Mouse (Mus musculus): ENCODE data around the gene Pdcd6ip. TPM values are rescaled to one million over a fixed set of nuclear protein-coding genes. Genes with fewer than 3 reads are reported as not detected.
A peak's percentile ranks its signal among the peaks of the same experiment; 100 is the strongest.
"Not testable (repeated sequence)": the region's sequence is repeated elsewhere in the genome, so short reads cannot be mapped to it uniquely, and the experiment has no call there.

The Pdcd6ip gene
- polyA plus RNA-seq, 1 experiment from 2014 or later = 80.0 TPM

DNA sequence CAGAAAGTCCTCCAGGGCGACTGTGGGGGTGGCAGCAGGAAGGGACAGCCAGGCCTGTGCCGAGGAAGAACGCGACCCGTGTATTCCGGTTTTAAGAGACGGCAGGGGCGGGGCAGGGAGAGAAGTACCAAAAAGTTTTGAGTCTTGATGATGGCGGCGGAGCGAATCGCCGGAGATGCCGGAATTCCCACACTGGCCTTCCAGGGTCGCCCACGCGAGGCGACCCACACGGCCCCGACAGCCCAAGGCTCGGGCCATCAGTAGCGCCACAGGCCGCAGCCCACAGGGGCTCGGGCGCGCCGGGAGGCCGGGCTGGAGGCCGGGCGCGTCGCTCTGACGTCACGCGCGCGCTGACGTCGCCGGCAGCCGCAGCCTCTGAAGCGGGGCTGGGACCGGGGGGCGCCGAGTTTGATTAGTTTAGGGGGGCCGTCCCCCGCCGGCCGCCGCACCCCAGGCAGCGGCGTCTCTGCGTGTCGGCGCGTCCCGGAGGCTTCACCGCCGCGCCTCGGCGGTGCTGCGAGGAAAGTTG lies 33.1 kb upstream of the Pdcd6ip start, which contains the start of gene Clasp2:
TSS of gene Clasp2 (plus strand) at position 366 of the 529 bp plus-strand sequence.
- TF ChIP-seq CTCF (IDR thresholded peaks at IDR 0.05; ENCODE audit: low read depth) = no peak
- peak; percentile 97 for ATAC-seq (ENCODE audit: insufficient read depth)
- H3K4me2 ChIP-seq = peak within 1 kb of the TSS; percentile 81

GRCm38 (mm10) chr9:113738941-113739340 lies 30.9 kb upstream of the Pdcd6ip start:
- TF ChIP-seq CTCF (IDR thresholded peaks at IDR 0.05; ENCODE audit: low read depth) = no peak
- H3K9me3 ChIP-seq (ENCODE audit: low read depth, low read length) = no peaks in the 10 kb centered on the region

More for the DNA sequence above, 33.1 kb upstream of the Pdcd6ip start, which contains the start of gene Clasp2:
- Histone ChIP-seq H3K36me3 (ENCODE audit: insufficient read depth) (no peaks in the 10 kb centered on the region), H3K9ac (peak within 1 kb of the TSS; percentile 85), H3K27ac (ENCODE audit: low read depth) (peak within 1 kb of the TSS; percentile 84), H3K4me3 (ENCODE audit: low read depth, low read length) (peak within 1 kb of the TSS; percentile 95), H3K27me3 (ENCODE audit: insufficient read depth, low read length) (no peaks in the 10 kb centered on the region), H3K9me3 (ENCODE audit: low read depth, low read length) (no peaks in the 10 kb centered on the region), H3K4me1 (ENCODE audit: insufficient read depth) (0 out of 2 replicates have a peak, but pooled peaks cover 3% of the 10 kb centered on the region)
- whole genome bisulfite sequencing = 0% methylated on average over 51 of the region's 63 CpGs
- DNase-seq = peak; percentile 93

DNA sequence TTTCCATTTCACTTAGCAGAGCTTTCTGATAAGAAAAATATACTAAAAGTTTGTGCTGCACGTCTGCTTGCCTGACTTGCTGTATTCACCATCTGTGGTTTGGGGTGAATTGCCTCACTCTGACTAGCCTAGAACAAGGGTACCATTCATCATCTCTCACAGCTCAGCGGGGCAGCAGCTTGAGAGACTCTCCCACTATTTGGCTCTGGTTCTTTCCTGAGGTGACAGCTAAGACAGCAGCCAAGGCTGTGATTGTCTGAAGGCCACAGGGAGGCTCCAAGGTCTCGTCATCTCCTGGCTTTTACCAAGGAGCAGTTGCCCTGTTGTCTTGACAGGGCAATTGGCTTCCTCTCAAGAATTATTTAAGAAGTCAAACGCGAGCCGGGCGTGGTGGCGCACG lies 30.0 kb upstream of the Pdcd6ip start:
- WGBS = 64% methylated on average over 9 of the region's 9 CpGs
- Histone ChIP-seq H3K27me3 (ENCODE audit: insufficient read depth, low read length) (no peaks in the 10 kb centered on the region), H3K4me3 (ENCODE audit: low read depth, low read length) (no peak overlapping the region), H3K36me3 (ENCODE audit: insufficient read depth) (no peaks in the 10 kb centered on the region), H3K4me1 (ENCODE audit: insufficient read depth) (0 out of 2 replicates have a peak, but pooled peaks cover under 1% of the 10 kb centered on the region), H3K9ac (no peak overlapping the region), H3K9me3 (ENCODE audit: low read depth, low read length) (no peaks in the 10 kb centered on the region), H3K27ac (ENCODE audit: low read depth) (no peak overlapping the region), H3K4me2 (no peak overlapping the region)
- TF ChIP-seq CTCF (IDR thresholded peaks at IDR 0.05; ENCODE audit: low read depth) = no peak
- peak; percentile 14 for DNase-seq
- no peak for ATAC-seq (ENCODE audit: insufficient read depth)

More at GRCm38 (mm10) chr9:113738941-113739340, 30.9 kb upstream of the Pdcd6ip start:
- Histone ChIP-seq H3K27me3 (ENCODE audit: insufficient read depth, low read length) (no peaks in the 10 kb centered on the region), H3K9ac (no peak overlapping the region), H3K27ac (ENCODE audit: low read depth) (no peak overlapping the region), H3K4me3 (ENCODE audit: low read depth, low read length) (no peak overlapping the region), H3K4me1 (ENCODE audit: insufficient read depth) (0 out of 2 replicates have a peak, but pooled peaks cover 3% of the 10 kb centered on the region), H3K36me3 (ENCODE audit: insufficient read depth) (no peaks in the 10 kb centered on the region), H3K4me2 (no peak overlapping the region)
- ATAC-seq (ENCODE audit: insufficient read depth) = no peak
- no peak for DNase-seq
- WGBS = 71% methylated on average over 6 of the region's 6 CpGs

GRCm38 (mm10) chr9:113735920-113736319 lies 27.9 kb upstream of the Pdcd6ip start:
- Histone ChIP-seq H3K36me3 (ENCODE audit: insufficient read depth) (no peaks in the 10 kb centered on the region), H3K4me2 (no peak overlapping the region), H3K9ac (no peak overlapping the region), H3K4me1 (ENCODE audit: insufficient read depth) (no peaks in the 10 kb centered on the region), H3K27ac (ENCODE audit: low read depth) (no peak overlapping the region), H3K4me3 (ENCODE audit: low read depth, low read length) (no peak overlapping the region), H3K27me3 (ENCODE audit: insufficient read depth, low read length) (no peaks in the 10 kb centered on the region), H3K9me3 (ENCODE audit: low read depth, low read length) (no peaks in the 10 kb centered on the region)
- ATAC-seq (ENCODE audit: insufficient read depth) = no peak
- TF ChIP-seq CTCF (IDR thresholded peaks at IDR 0.05; ENCODE audit: low read depth) = no peak
- DNase-seq = no peak

DNA sequence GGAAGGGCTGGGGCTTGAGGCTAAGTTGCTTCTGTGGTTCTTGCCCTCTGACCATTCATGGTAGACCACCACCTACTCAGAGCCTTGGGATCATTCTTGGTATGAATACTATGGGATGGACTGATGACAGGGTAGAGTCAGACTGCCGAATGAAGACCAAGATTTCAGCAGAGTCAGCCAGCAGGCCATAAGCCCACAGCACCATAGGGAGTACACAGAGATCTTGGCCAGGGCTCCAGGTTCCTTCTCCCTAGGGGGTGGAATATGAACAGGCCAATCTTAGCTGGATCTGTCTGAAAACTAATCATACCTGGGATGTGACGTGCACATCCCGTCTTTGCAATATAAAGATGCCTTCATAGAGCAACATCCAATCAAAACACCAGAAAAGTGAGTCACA lies 23.5 kb upstream of the Pdcd6ip start:
- DNase-seq (no peak), ATAC-seq (ENCODE audit: insufficient read depth) (no peak)
- no peak overlapping the region for H3K4me3 ChIP-seq (ENCODE audit: low read depth, low read length)
- no peaks in the 10 kb centered on the region for H3K9me3 ChIP-seq (ENCODE audit: low read depth, low read length)
- H3K27ac ChIP-seq (ENCODE audit: low read depth) = no peak overlapping the region
- H3K4me2 ChIP-seq = no peak overlapping the region
- no peaks in the 10 kb centered on the region for H3K36me3 ChIP-seq (ENCODE audit: insufficient read depth)
- H3K4me1 ChIP-seq (ENCODE audit: insufficient read depth) = no peaks in the 10 kb centered on the region
- TF ChIP-seq CTCF (IDR thresholded peaks at IDR 0.05; ENCODE audit: low read depth) = no peak
- H3K27me3 ChIP-seq (ENCODE audit: insufficient read depth, low read length) = no peaks in the 10 kb centered on the region
- no peak overlapping the region for H3K9ac ChIP-seq
- WGBS = 82% methylated on average over 3 of the region's 3 CpGs

DNA sequence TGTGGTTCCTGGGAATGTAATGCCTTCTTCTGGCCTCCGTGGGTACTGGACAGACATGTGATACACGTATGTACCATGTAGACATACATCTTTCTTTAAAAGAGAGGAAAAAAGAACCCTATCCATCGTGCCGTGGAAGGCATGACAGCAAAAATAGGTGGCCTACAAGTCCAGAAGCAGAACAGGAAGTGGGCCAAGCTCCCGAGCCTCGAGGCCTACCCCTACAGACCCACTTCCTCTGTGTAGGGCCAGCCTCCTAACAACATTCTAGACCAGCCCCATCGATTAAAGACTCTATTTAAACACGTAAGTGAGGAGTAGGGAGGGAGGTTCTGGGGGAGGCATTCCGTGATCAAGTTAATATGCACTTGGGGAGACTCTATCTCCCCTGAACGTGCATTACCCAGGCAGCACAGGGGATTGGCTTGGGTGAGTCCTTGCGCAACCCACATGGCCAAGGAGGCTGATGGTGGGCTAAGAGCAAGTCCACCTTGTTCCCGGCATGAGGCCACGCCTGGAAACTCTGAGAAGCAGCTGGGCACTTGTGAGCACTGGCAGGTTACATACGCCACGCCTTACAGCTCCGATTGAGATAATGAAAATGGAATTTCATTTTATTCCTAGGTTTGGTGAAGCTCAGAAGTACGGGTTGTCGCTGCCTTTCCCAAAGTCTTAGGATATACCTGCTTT lies 19.1 kb upstream of the Pdcd6ip start:
- Histone ChIP-seq H3K4me2 (no peak overlapping the region), H3K4me3 (ENCODE audit: low read depth, low read length) (no peak overlapping the region), H3K4me1 (ENCODE audit: insufficient read depth) (no peaks in the 10 kb centered on the region), H3K27ac (ENCODE audit: low read depth) (no peak overlapping the region), H3K27me3 (ENCODE audit: insufficient read depth, low read length) (no peaks in the 10 kb centered on the region), H3K36me3 (ENCODE audit: insufficient read depth) (no peaks in the 10 kb centered on the region), H3K9ac (no peak overlapping the region), H3K9me3 (ENCODE audit: low read depth, low read length) (no peaks in the 10 kb centered on the region)
- no peak for TF ChIP-seq CTCF (IDR thresholded peaks at IDR 0.05; ENCODE audit: low read depth)
- ATAC-seq (ENCODE audit: insufficient read depth) = no peak
- 86% methylated on average over 18 of the region's 18 CpGs for WGBS
- DNase-seq = no peak

DNA sequence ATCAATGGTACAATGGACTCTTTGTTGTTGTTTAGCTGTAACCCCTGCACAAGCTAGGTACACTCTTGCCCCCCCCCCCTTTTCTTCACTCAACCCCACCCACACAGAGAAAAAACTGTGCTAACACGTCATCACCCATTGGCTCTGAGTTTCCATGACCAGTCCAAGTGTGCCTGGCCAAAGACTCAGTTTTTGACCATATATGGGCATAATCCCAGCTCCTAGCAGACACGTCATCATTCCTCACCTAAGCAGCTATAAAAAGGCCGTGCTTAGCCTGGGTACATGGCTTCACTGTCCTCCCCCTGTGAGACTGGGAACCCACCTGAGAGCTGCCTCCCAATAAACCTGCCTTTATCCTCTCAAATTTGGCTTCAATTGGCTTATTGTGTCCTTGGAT lies 18.1 kb upstream of the Pdcd6ip start:
- no peak for DNase-seq
- H3K4me3 ChIP-seq (ENCODE audit: low read depth, low read length) = no peak overlapping the region
- WGBS = 41% methylated on average over 3 of the region's 3 CpGs
- no peak overlapping the region for H3K27ac ChIP-seq (ENCODE audit: low read depth)
- TF ChIP-seq CTCF (IDR thresholded peaks at IDR 0.05; ENCODE audit: low read depth) = no peak
- no peaks in the 10 kb centered on the region for H3K9me3 ChIP-seq (ENCODE audit: low read depth, low read length)
- H3K36me3 ChIP-seq (ENCODE audit: insufficient read depth) = no peaks in the 10 kb centered on the region
- no peak overlapping the region for H3K4me2 ChIP-seq
- H3K27me3 ChIP-seq (ENCODE audit: insufficient read depth, low read length) = no peaks in the 10 kb centered on the region
- ATAC-seq (ENCODE audit: insufficient read depth) = no peak
- H3K4me1 ChIP-seq (ENCODE audit: insufficient read depth) = no peaks in the 10 kb centered on the region
- no peak overlapping the region for H3K9ac ChIP-seq

- H3K4me1 ChIP-seq (ENCODE audit: insufficient read depth); H3K9me3 ChIP-seq (ENCODE audit: low read depth, low read length); H3K27ac ChIP-seq (ENCODE audit: low read depth); H3K4me2 ChIP-seq; DNase-seq; H3K36me3 ChIP-seq (ENCODE audit: insufficient read depth); H3K9ac ChIP-seq; H3K27me3 ChIP-seq (ENCODE audit: insufficient read depth, low read length); H3K4me3 ChIP-seq (ENCODE audit: low read depth, low read length); ATAC-seq (ENCODE audit: insufficient read depth): not testable (repeated sequence)
- 81% methylated on average over 5 of the region's 5 CpGs for WGBS
Observed at GRCm38 (mm10) chr9:113725609-113726008, 17.6 kb upstream of the Pdcd6ip start.
